Mouse (Mus musculus) ES-CJ7 (cell line): Measurements from ENCODE around the gene Nfia.

ENCODE experiments used
- DNase-seq: peaks from one replicate; pipeline ENCODE4 v3.0.0; 2011; ENCODE audit warnings: low read depth, low spot score

Gene Nfia

GRCm38 (mm10) chr4:98126003-98126677, 353.6 kb downstream of the Nfia start:
- no peak for DNase-seq

GRCm38 (mm10) chr4:98130798-98131197, 358.3 kb downstream of the Nfia start:
- DNase-seq = no peak

GRCm38 (mm10) chr4:98134027-98134426, 361.5 kb downstream of the Nfia start:
- no peak for DNase-seq

GRCm38 (mm10) chr4:98136072-98136471, 363.5 kb downstream of the Nfia start:
- DNase-seq = no peak

- no peak for DNase-seq
Measured at GRCm38 (mm10) chr4:98142879-98143436, 370.4 kb downstream of the Nfia start.

- DNase-seq = no peak
Measured at GRCm38 (mm10) chr4:98150576-98150975, 378.0 kb downstream of the Nfia start.

GRCm38 (mm10) chr4:98157921-98158320, 385.4 kb downstream of the Nfia start:
- DNase-seq = no peak

GRCm38 (mm10) chr4:98166379-98166778, 393.8 kb downstream of the Nfia start:
- DNase-seq = no peak
